13 mouse cellular contexts compared by ENCODE assay signal in genomic region chr2:166102893-166103292, GRCm38 (mm10). TPM values are rescaled to one million over a fixed set of nuclear protein-coding genes. Genes with fewer than 3 reads are reported as not detected.
A peak's percentile ranks its signal among the peaks of the same experiment; 100 is the strongest.
DNase-seq lines count a peak whose midpoint lies in the region; ATAC-seq and TF ChIP-seq lines count a peak whose summit lies in the region.
"Had no signal": no experiment of that assay in that cellular context is flagged by ENCODE, and none has a peak within 500 bp of the region (broad histone marks: within the 10 kb centered on the region; RNA-seq: fewer than 3 reads in every experiment).

No protein-coding gene starts in this region.

- no peak for TF ChIP-seq CTCF in hindbrain, postnatal 0 days (IDR thresholded peaks at IDR 0.05; ENCODE audit: low read depth)
- TF ChIP-seq CTCF in stomach, postnatal 0 days (IDR thresholded peaks at IDR 0.05; ENCODE audit: low read depth), result no peak

- peaks cover 53% of the 10 kb centered on the region for H3K4me1 ChIP-seq in hindbrain, embryonic 10.5 days (replicated peaks)
- peaks cover 8% of the 10 kb centered on the region; the same call in 1 of the 2 replicates for H3K4me1 ChIP-seq in hindbrain, postnatal 0 days (ENCODE audit: insufficient read depth, low read length)
- peaks cover 7% of the 10 kb centered on the region; the same call in 1 of the 2 replicates for H3K4me1 ChIP-seq in stomach, embryonic 14.5 days (ENCODE audit: control insufficient read depth, insufficient read depth, low read length)
- H3K4me1 ChIP-seq in stomach, postnatal 0 days (replicated peaks; ENCODE audit: control insufficient read depth, insufficient read depth), result no peaks in the 10 kb centered on the region
- H3K4me1 ChIP-seq in liver, embryonic 11.5 days (replicated peaks; ENCODE audit: control insufficient read depth, insufficient read depth, low read length), result no peaks in the 10 kb centered on the region; the same call in 1 of the 2 replicates

- DNase-seq in hindbrain, embryonic 10.5 days (ENCODE audit: low spot score), result no peak
- no peak for DNase-seq in hindbrain, postnatal 0 days (ENCODE audit: low spot score)
- DNase-seq in stomach, postnatal 0 days (ENCODE audit: low spot score), result no peak
- peak; percentile 54 to 55 for DNase-seq in heart, postnatal 36 days
- no peak for DNase-seq in cerebellum, adult 9-10 months
- DNase-seq in layer of hippocampus, adult 11-12 months (ENCODE audit: low spot score), result no peak
- no peak for DNase-seq in liver, embryonic 11.5 days (ENCODE audit: low spot score)
- DNase-seq: adrenal gland, postnatal 36 days; cerebellum, adult 11 months had no signal

- H3K27me3 ChIP-seq in hindbrain, embryonic 10.5 days (ENCODE audit: insufficient read depth, poor library complexity, severe bottlenecking), result 0 out of 2 replicates have a peak, but pooled peaks cover 4% of the 10 kb centered on the region
- no peaks in the 10 kb centered on the region for H3K27me3 ChIP-seq in hindbrain, postnatal 0 days (ENCODE audit: insufficient read depth, low read length)
- H3K27me3 ChIP-seq in stomach, embryonic 14.5 days (ENCODE audit: control insufficient read depth, insufficient read depth, low read length), result no peaks in the 10 kb centered on the region
- no peaks in the 10 kb centered on the region for H3K27me3 ChIP-seq in stomach, postnatal 0 days (ENCODE audit: control insufficient read depth, insufficient read depth, low read length)
- no peaks in the 10 kb centered on the region for H3K27me3 ChIP-seq in liver, embryonic 11.5 days (replicated peaks; ENCODE audit: control insufficient read depth, insufficient read depth, low read length)
- H3K27me3 ChIP-seq: embryonic facial prominence, embryonic 12.5 days; liver, embryonic 15.5 days had no signal

- no peak overlapping the region for H3K4me3 ChIP-seq in hindbrain, embryonic 10.5 days
- H3K4me3 ChIP-seq in hindbrain, postnatal 0 days (ENCODE audit: low read length), result no peak overlapping the region
- no peak overlapping the region for H3K4me3 ChIP-seq in stomach, embryonic 14.5 days (ENCODE audit: low read depth, low read length)
- no peak overlapping the region for H3K4me3 ChIP-seq in stomach, postnatal 0 days (ENCODE audit: low read depth, low read length)
- H3K4me3 ChIP-seq in liver, embryonic 11.5 days (ENCODE audit: low read depth, low read length), result no peak overlapping the region
- H3K4me3 ChIP-seq: embryonic facial prominence, embryonic 12.5 days; liver, embryonic 15.5 days had no signal

- intact Hi-C loops in heart, postnatal 36 days (cut with DNase I), result no loop called here

- no peak for TF ChIP-seq EP300 in stomach, postnatal 0 days (optimal IDR thresholded peaks at IDR 0.05)

- WGBS in hindbrain, embryonic 10.5 days, result 74% methylated on average over 7 of the region's 7 CpGs
- 58% methylated on average over 7 of the region's 7 CpGs for WGBS in hindbrain, postnatal 0 days
- 79% methylated on average over 7 of the region's 7 CpGs for WGBS in stomach, embryonic 14.5 days
- WGBS in stomach, postnatal 0 days, result 66% methylated on average over 7 of the region's 7 CpGs
- 79% methylated on average over 7 of the region's 7 CpGs for WGBS in liver, embryonic 11.5 days

- peaks cover 58% of the 10 kb centered on the region for H3K36me3 ChIP-seq in hindbrain, embryonic 10.5 days
- H3K36me3 ChIP-seq in hindbrain, postnatal 0 days (ENCODE audit: insufficient read depth, low read length), result no peaks in the 10 kb centered on the region
- H3K36me3 ChIP-seq in stomach, embryonic 14.5 days (ENCODE audit: control insufficient read depth, insufficient read depth, low read length), result peaks cover 13% of the 10 kb centered on the region
- no peaks in the 10 kb centered on the region for H3K36me3 ChIP-seq in stomach, postnatal 0 days (ENCODE audit: control insufficient read depth, insufficient read depth, low read length)
- no peaks in the 10 kb centered on the region for H3K36me3 ChIP-seq in liver, embryonic 11.5 days (ENCODE audit: control insufficient read depth, insufficient read depth, low read length)
- H3K36me3 ChIP-seq: liver, embryonic 15.5 days had no signal

- H3K4me2 ChIP-seq in hindbrain, postnatal 0 days (ENCODE audit: low read depth, low read length), result no peak overlapping the region
- no peak overlapping the region for H3K4me2 ChIP-seq in stomach, embryonic 14.5 days (replicated peaks; ENCODE audit: low read depth, low read length)
- H3K4me2 ChIP-seq in stomach, postnatal 0 days (replicated peaks; ENCODE audit: low read depth), result no peak overlapping the region
- no peak overlapping the region for H3K4me2 ChIP-seq in liver, embryonic 11.5 days
- H3K4me2 ChIP-seq: embryonic facial prominence, embryonic 12.5 days; liver, embryonic 15.5 days had no signal

- no peak overlapping the region for H3K9ac ChIP-seq in hindbrain, postnatal 0 days (replicated peaks; ENCODE audit: low read length)
- no peak overlapping the region for H3K9ac ChIP-seq in stomach, embryonic 14.5 days (replicated peaks; ENCODE audit: low read depth, low read length)
- H3K9ac ChIP-seq in stomach, postnatal 0 days (ENCODE audit: low read length), result no peak overlapping the region
- no peak overlapping the region for H3K9ac ChIP-seq in liver, embryonic 11.5 days (ENCODE audit: low read depth, low read length)
- H3K9ac ChIP-seq: embryonic facial prominence, embryonic 12.5 days; liver, embryonic 15.5 days had no signal

- ATAC-seq in hindbrain, postnatal 0 days, result no peak
- no peak for ATAC-seq in stomach, embryonic 14.5 days (ENCODE audit: insufficient number of reproducible peaks, insufficient read depth, low FRiP score, low read depth)
- ATAC-seq in stomach, postnatal 0 days (ENCODE audit: low FRiP score, low TSS enrichment), result no peak
- no peak for ATAC-seq in liver, embryonic 11.5 days (replicated peaks; ENCODE audit: low FRiP score)
- ATAC-seq: forebrain, embryonic 16.5 days had no signal

- H3K27ac ChIP-seq in hindbrain, embryonic 10.5 days, result peak overlapping the region; percentile 67
- H3K27ac ChIP-seq in hindbrain, postnatal 0 days, result no peak overlapping the region
- H3K27ac ChIP-seq in stomach, embryonic 14.5 days (ENCODE audit: low read length), result peak overlapping the region; percentile 11; the same call in 1 of the 2 replicates
- H3K27ac ChIP-seq in stomach, postnatal 0 days (replicated peaks), result no peak overlapping the region
- H3K27ac ChIP-seq in liver, embryonic 11.5 days (ENCODE audit: low read depth, low read length), result no peak overlapping the region
- H3K27ac ChIP-seq: embryonic facial prominence, embryonic 12.5 days; liver, embryonic 15.5 days had no signal

- no peaks in the 10 kb centered on the region for H3K9me3 ChIP-seq in hindbrain, embryonic 10.5 days
- no peaks in the 10 kb centered on the region for H3K9me3 ChIP-seq in hindbrain, postnatal 0 days (ENCODE audit: low read length)
- H3K9me3 ChIP-seq in stomach, embryonic 14.5 days (ENCODE audit: control insufficient read depth, low read depth, low read length), result no peaks in the 10 kb centered on the region
- no peaks in the 10 kb centered on the region for H3K9me3 ChIP-seq in stomach, postnatal 0 days (ENCODE audit: control insufficient read depth, low read length)
- H3K9me3 ChIP-seq in liver, embryonic 11.5 days (ENCODE audit: control insufficient read depth, low read length), result no peaks in the 10 kb centered on the region
- H3K9me3 ChIP-seq: embryonic facial prominence, embryonic 12.5 days; liver, embryonic 15.5 days had no signal

RNA-seq across cellular contexts. Expression of gene Sulf2, which starts 52.6 kb away (rescaled TPM):
- 83.8 and 87.8 TPM in 2 replicates for polyA plus RNA-seq in hindbrain, embryonic 10.5 days (2016; fragmentation: Nextera tagmentation; extraction: Ambion mirVana)
- total RNA-seq in hindbrain, postnatal 0 days (2014; rRNA removed), result 111 and 114 TPM in 2 replicates
- polyA plus RNA-seq in hindbrain, postnatal 0 days (2015; fragmentation: Nextera tagmentation; extraction: Ambion mirVana), result 71.4 and 81.6 TPM in 2 replicates
- polyA plus RNA-seq in stomach, embryonic 14.5 days (2014; fragmentation: Nextera tagmentation; extraction: Ambion mirVana), result 233 and 235 TPM in 2 replicates
- polyA plus RNA-seq in stomach, postnatal 0 days (2015; fragmentation: Nextera tagmentation; extraction: Ambion mirVana), result 44.2 and 49.1 TPM in 2 replicates
- 10 to 100 TPM; 37.9 to 42.1 TPM for total RNA-seq in heart, postnatal 36 days (2021)
- 30.3 and 32.4 TPM in 2 replicates for polyA plus RNA-seq in liver, embryonic 11.5 days (2014; fragmentation: Nextera tagmentation; extraction: Ambion mirVana)

Comparison
In these comparisons a context has a peak if more than half of its experiments do, and no peak if none do; other contexts are left out.
1. H3K27ac ChIP-seq: peak in hindbrain, embryonic 10.5 days (single experiment) and stomach, embryonic 14.5 days (single experiment); none in hindbrain, postnatal 0 days (single experiment), stomach, postnatal 0 days (single experiment) and liver, embryonic 11.5 days (single experiment).
2. DNase-seq: peak in heart, postnatal 36 days (2 of 2); none in hindbrain, embryonic 10.5 days (single experiment), hindbrain, postnatal 0 days (single experiment), stomach, postnatal 0 days (single experiment), cerebellum, adult 9-10 months (single experiment), layer of hippocampus, adult 11-12 months (single experiment) and liver, embryonic 11.5 days (single experiment).